8 mouse cellular contexts compared by ENCODE assay signal in the genomic region with DNA sequence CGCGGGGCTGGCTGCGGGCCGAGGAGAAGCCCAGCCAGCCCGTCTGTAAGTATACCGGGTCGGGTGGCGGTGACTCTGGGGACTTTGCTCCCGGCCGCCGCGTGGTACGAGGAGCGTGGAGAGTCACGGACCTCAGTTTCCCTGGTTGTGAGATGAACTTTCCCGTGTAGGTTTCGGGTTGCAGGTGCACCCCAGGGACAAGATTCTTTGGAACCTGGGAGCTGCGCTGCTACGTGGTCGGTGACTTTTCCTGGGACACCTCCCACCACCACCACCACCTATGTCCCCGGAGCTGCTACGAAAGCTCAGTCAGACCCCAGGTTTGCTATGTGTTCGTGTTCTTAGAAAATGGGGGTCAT. TPM values are rescaled to one million over a fixed set of nuclear protein-coding genes. Genes with fewer than 3 reads are reported as not detected.
DNase-seq lines count a peak whose midpoint lies in the region; ATAC-seq and TF ChIP-seq lines count a peak whose summit lies in the region.

No protein-coding gene starts in this region.

- WGBS in heart, embryonic 11.5 days (ENCODE audit: insufficient replicate concordance): under 1% methylated on average over 23 of the region's 23 CpGs
- WGBS in forebrain, embryonic 12.5 days: under 1% methylated on average over 23 of the region's 23 CpGs
- 1% methylated on average over 23 of the region's 23 CpGs for WGBS in liver, embryonic 14.5 days (ENCODE audit: insufficient replicate concordance)

- peaks cover 5% of the 10 kb centered on the region; the same call in 1 of the 2 replicates for H3K36me3 ChIP-seq in heart, embryonic 11.5 days (ENCODE audit: control insufficient read depth, insufficient read depth, low read length)
- peaks cover 16% of the 10 kb centered on the region for H3K36me3 ChIP-seq in C2C12 (ENCODE audit: control insufficient read depth, insufficient read depth)
- H3K36me3 ChIP-seq in forebrain, embryonic 12.5 days (replicated peaks): peaks cover 23% of the 10 kb centered on the region
- H3K36me3 ChIP-seq in liver, embryonic 14.5 days (replicated peaks; ENCODE audit: control insufficient read depth, insufficient read depth, low read depth): peaks cover 5% of the 10 kb centered on the region

- peaks cover 7% of the 10 kb centered on the region for H3K79me3 ChIP-seq in C2C12 (ENCODE audit: low read depth)

- H3K4me2 ChIP-seq in heart, embryonic 11.5 days: peak overlapping the region; percentile 74
- peak overlapping the region; percentile 66 for H3K4me2 ChIP-seq in forebrain, embryonic 12.5 days
- peak overlapping the region; percentile 92 for H3K4me2 ChIP-seq in liver, embryonic 14.5 days (ENCODE audit: low read depth)

- intact Hi-C loops in heart, postnatal 36 days (cut with DNase I): loop anchor here (1.0 to 2.0 kb wide), 2 partner anchors 19 to 41 kb away; a partner anchor contains a TSS

- no peaks in the 10 kb centered on the region for H3K27me3 ChIP-seq in heart, embryonic 11.5 days (ENCODE audit: control insufficient read depth, insufficient read depth, low read length)
- H3K27me3 ChIP-seq in C2C12 (ENCODE audit: control insufficient read depth, insufficient read depth, insufficient read length): no peaks in the 10 kb centered on the region
- no peaks in the 10 kb centered on the region for H3K27me3 ChIP-seq in forebrain, embryonic 12.5 days
- H3K27me3 ChIP-seq in liver, embryonic 14.5 days (ENCODE audit: control insufficient read depth, insufficient read depth, low read length): no peaks in the 10 kb centered on the region

- peak overlapping the region; percentile 69 for H3K4me3 ChIP-seq in heart, embryonic 11.5 days (ENCODE audit: low read depth, low read length)
- H3K4me3 ChIP-seq in C2C12 (ENCODE audit: insufficient read depth, poor library complexity, severe bottlenecking): peak overlapping the region; percentile 74
- H3K4me3 ChIP-seq in forebrain, embryonic 12.5 days (replicated peaks): peak overlapping the region; percentile 70
- H3K4me3 ChIP-seq in liver, embryonic 14.5 days (ENCODE audit: insufficient read depth in 1 of 2, low read depth in 2 of 2, low read length in 2 of 2): peak overlapping the region; percentile 89 to 94

- no peak for TF ChIP-seq CTCF in C2C12 (IDR thresholded peaks at IDR 0.05; ENCODE audit: control insufficient read depth, insufficient read depth, insufficient read length)
- no peak for TF ChIP-seq CTCF in liver, embryonic 14.5 days (IDR thresholded peaks at IDR 0.05; ENCODE audit: low read depth)

- peaks cover 27% of the 10 kb centered on the region for H3K79me2 ChIP-seq in C2C12 (ENCODE audit: control insufficient read depth, insufficient read depth)

- peak overlapping the region; percentile 82 for H3ac ChIP-seq in C2C12 (ENCODE audit: control insufficient read depth, insufficient read length, low read depth)

- H3K27ac ChIP-seq in heart, embryonic 11.5 days (ENCODE audit: low read depth, low read length): 0 out of 2 replicates have a peak overlapping the region, but pooled peaks have one; percentile 23
- H3K27ac ChIP-seq in forebrain, embryonic 12.5 days: peak overlapping the region; percentile 88
- H3K27ac ChIP-seq in liver, embryonic 14.5 days: peak overlapping the region; percentile 60

- no peak for ATAC-seq in heart, embryonic 11.5 days (replicated peaks; ENCODE audit: insufficient number of reproducible peaks, low FRiP score, low TSS enrichment)
- ATAC-seq in forebrain, embryonic 12.5 days (ENCODE audit: low FRiP score): peak; percentile 9; the same call in 1 of the 2 replicates
- no peak for ATAC-seq in liver, embryonic 14.5 days (ENCODE audit: insufficient read depth)

- H3K9me3 ChIP-seq in heart, embryonic 11.5 days (replicated peaks; ENCODE audit: control insufficient read depth, low read length): no peaks in the 10 kb centered on the region
- H3K9me3 ChIP-seq in forebrain, embryonic 12.5 days: no peaks in the 10 kb centered on the region
- H3K9me3 ChIP-seq in liver, embryonic 14.5 days (ENCODE audit: control insufficient read depth, low read length): no peaks in the 10 kb centered on the region

- TF ChIP-seq EP300 in liver, embryonic 14.5 days (IDR thresholded peaks at IDR 0.05; ENCODE audit: low read depth): no peak

- no peak for DNase-seq in heart, postnatal 36 days
- DNase-seq in liver, embryonic 14.5 days (ENCODE audit: low read depth in 3 of 3, low spot score in 3 of 3): no peak
- DNase-seq in embryo, embryonic 10 days (ENCODE audit: low spot score): no peak
- DNase-seq in cerebellum, postnatal 36 days: no peak
- DNase-seq in testis, postnatal 10 days (ENCODE audit: low spot score): no peak

- peaks cover 4% of the 10 kb centered on the region; the same call in 1 of the 2 replicates for H3K4me1 ChIP-seq in heart, embryonic 11.5 days (ENCODE audit: control insufficient read depth, insufficient read depth, low read length)
- H3K4me1 ChIP-seq in forebrain, embryonic 12.5 days: peaks cover 15% of the 10 kb centered on the region
- H3K4me1 ChIP-seq in liver, embryonic 14.5 days (replicated peaks; ENCODE audit: control insufficient read depth in 2 of 2, insufficient read depth in 2 of 2, low read length in 1 of 2): peaks cover 11 to 20% of the 10 kb centered on the region in 2 experiments

- H3K9ac ChIP-seq in heart, embryonic 11.5 days (ENCODE audit: low read depth, low read length): peak overlapping the region; percentile 77
- H3K9ac ChIP-seq in forebrain, embryonic 12.5 days: peak overlapping the region; percentile 78
- peak overlapping the region; percentile 90 for H3K9ac ChIP-seq in liver, embryonic 14.5 days (replicated peaks)

TF ChIP-seq in C2C12, 6 proteins besides CTCF, POLR2A, EP300 and RAD21:
- TF ChIP-seq FOSL1 (IDR thresholded peaks at IDR 0.05; ENCODE audit: insufficient read depth, low read length, poor library complexity, severe bottlenecking) (no peak), MYOD1 (IDR thresholded peaks at IDR 0.05; ENCODE audit: control insufficient read depth, insufficient read length, low read depth) (no peak), MAX (IDR thresholded peaks at IDR 0.05) (no peak), MYOG (IDR thresholded peaks at IDR 0.05; ENCODE audit: control insufficient read depth, extremely low read depth, insufficient read length) (no peak), USF1 (IDR thresholded peaks at IDR 0.05; ENCODE audit: low read depth) (no peak), CEBPB (IDR thresholded peaks at IDR 0.05; ENCODE audit: low read depth) (no peak)
TF ChIP-seq in C2C12: peak in this region for 0.

RNA-seq across cellular contexts. Expression of a gene that starts 0.3 kb away (rescaled TPM):
- polyA plus RNA-seq in heart, embryonic 11.5 days (2014; fragmentation: Nextera tagmentation; extraction: Ambion mirVana): 20.0 and 21.3 TPM in 2 replicates
- total RNA-seq in heart, postnatal 36 days (2021): 10 to 100 TPM; 11.7 to 12.8 TPM
- polyA plus RNA-seq in C2C12 (2012; fragmentation: generic; extraction: Trizol): 17.0 TPM
- polyA plus RNA-seq in forebrain, embryonic 12.5 days (2016; fragmentation: Nextera tagmentation; extraction: Ambion mirVana): 27.5 and 29.6 TPM in 2 replicates
- 4.4 and 5.5 TPM in 2 replicates for polyA plus RNA-seq in liver, embryonic 14.5 days (2012; rRNA removed)
- polyA plus RNA-seq in liver, embryonic 14.5 days (2014; fragmentation: Nextera tagmentation; extraction: Ambion mirVana): 9.8 and 10.2 TPM in 2 replicates

RNA-seq across cellular contexts. Expression of a gene that starts 18.3 kb away (rescaled TPM):
- 32.3 and 35.2 TPM in 2 replicates for polyA plus RNA-seq in heart, embryonic 11.5 days (2014; fragmentation: Nextera tagmentation; extraction: Ambion mirVana)
- total RNA-seq in heart, postnatal 36 days (2021): 10 to 100 TPM; 41.3 to 43.4 TPM
- polyA plus RNA-seq in C2C12 (2012; fragmentation: generic; extraction: Trizol): 50.3 TPM
- polyA plus RNA-seq in forebrain, embryonic 12.5 days (2016; fragmentation: Nextera tagmentation; extraction: Ambion mirVana): 46.6 TPM in 2 replicates
- 9.7 and 10.0 TPM in 2 replicates for polyA plus RNA-seq in liver, embryonic 14.5 days (2012; rRNA removed)
- polyA plus RNA-seq in liver, embryonic 14.5 days (2014; fragmentation: Nextera tagmentation; extraction: Ambion mirVana): 25.6 and 26.7 TPM in 2 replicates

RNA-seq across cellular contexts. Expression of a gene that starts 37.3 kb away (rescaled TPM):
- polyA plus RNA-seq in heart, embryonic 11.5 days (2014; fragmentation: Nextera tagmentation; extraction: Ambion mirVana): 28.9 and 45.4 TPM in 2 replicates
- total RNA-seq in heart, postnatal 36 days (2021): 10 to 100 TPM; 41.4 to 43.0 TPM
- polyA plus RNA-seq in C2C12 (2012; fragmentation: generic; extraction: Trizol): 39.9 TPM
- 75.0 and 75.4 TPM in 2 replicates for polyA plus RNA-seq in forebrain, embryonic 12.5 days (2016; fragmentation: Nextera tagmentation; extraction: Ambion mirVana)
- 14.3 and 20.7 TPM in 2 replicates for polyA plus RNA-seq in liver, embryonic 14.5 days (2012; rRNA removed)
- polyA plus RNA-seq in liver, embryonic 14.5 days (2014; fragmentation: Nextera tagmentation; extraction: Ambion mirVana): 18.2 and 22.3 TPM in 2 replicates

Comparison
In these comparisons a context has a peak if more than half of its experiments do, and no peak if none do; other contexts are left out.
1. H3K27ac ChIP-seq: peak in every context shown above with its lines; median percentile 88 in forebrain, embryonic 12.5 days; 60 in liver, embryonic 14.5 days; 23 in heart, embryonic 11.5 days.